Mouse (Mus musculus) stomach, embryonic 14.5 days (tissue): ENCODE measurements around the gene Rpia. TPM values are rescaled to one million over a fixed set of nuclear protein-coding genes. Genes with fewer than 3 reads are reported as not detected.

ENCODE experiments used
- ATAC-seq: fragments of 200-750 bp; cut with Nextera tagmentation; 2 replicates; pipeline ENCODE4 v1.8.0; 2017; ENCODE audit warnings: low read depth, moderate TSS enrichment; ENCODE audit not compliant: insufficient number of reproducible peaks, insufficient read depth, low FRiP score
- H3K27ac ChIP-seq: fragments of 300-500 bp; sonication (generic); 2 replicates; pipeline ENCODE4 v1.5.1; 2014; ENCODE audit warnings: mild to moderate bottlenecking, low read length, moderate library complexity, mixed read lengths
- H3K27me3 ChIP-seq: fragments of 300-500 bp; sonication (generic); 2 replicates; pipeline ENCODE4 v1.6.1; 2014; ENCODE audit warnings: low read length, control low read depth, mixed read lengths; ENCODE audit not compliant: control insufficient read depth, insufficient read depth
- H3K36me3 ChIP-seq: fragments of 300-500 bp; sonication (generic); 2 replicates; pipeline ENCODE4 v1.6.1; 2014; ENCODE audit warnings: mild to moderate bottlenecking, control low read depth, low read length, moderate library complexity, mixed read lengths; ENCODE audit not compliant: control insufficient read depth, insufficient read depth
- H3K4me1 ChIP-seq: fragments of 300-500 bp; sonication (generic); 2 replicates; pipeline ENCODE4 v1.6.1; 2014; ENCODE audit warnings: low read length, control low read depth, mixed read lengths; ENCODE audit not compliant: control insufficient read depth, insufficient read depth
- H3K4me2 ChIP-seq: fragments of 300-500 bp; sonication (generic); replicated peaks from 2 replicates; pipeline ENCODE4 v1.6.1; 2014; ENCODE audit warnings: low read depth, low read length, control low read depth
- H3K4me3 ChIP-seq: fragments of 300-500 bp; sonication (generic); 2 replicates; pipeline ENCODE4 v1.5.1; 2014; ENCODE audit warnings: low read depth, low read length, control low read depth
- H3K9ac ChIP-seq: fragments of 300-500 bp; sonication (generic); replicated peaks from 2 replicates; pipeline ENCODE4 v1.6.1; 2014; ENCODE audit warnings: low read depth, mild to moderate bottlenecking, control low read depth, low read length, moderate library complexity, mixed read lengths
- H3K9me3 ChIP-seq: fragments of 300-500 bp; sonication (generic); 2 replicates; pipeline ENCODE4 v1.6.1; 2016; ENCODE audit warnings: low read depth, low read length, control low read depth; ENCODE audit not compliant: control insufficient read depth
- WGBS: fragments of 180-500 bp; shearing (Covaris S2); extraction: QIAGEN DNeasy Blood & Tissue Kit; methylation state at CpG from one replicate; pipeline ENCODE4 v1.1.7; 2014; 5-methylcytosine and 5-hydroxymethylcytosine counted together
- polyA plus RNA-seq: library from polyadenylated mRNA; unstranded; fragments of >200 nt; fragmentation: Nextera tagmentation; extraction: Ambion mirVana; gene quantifications from 2 replicates; pipeline ENCODE4 v1.2.1, GENCODE M21; 2014

Gene Rpia
- polyA plus RNA-seq, 1 experiment from 2014 or later, result 4.8 TPM

- Histone ChIP-seq H3K36me3 (no peaks in the 10 kb centered on the region), H3K9ac (no peak overlapping the region), H3K4me2 (no peak overlapping the region), H3K9me3 (no peaks in the 10 kb centered on the region), H3K27ac (peak overlapping the region; percentile 56; the same call in 1 of the 2 replicates), H3K4me1 (no peaks in the 10 kb centered on the region), H3K4me3 (no peak overlapping the region), H3K27me3 (no peaks in the 10 kb centered on the region)
- ATAC-seq, result no peak; the same call in 1 of the 2 replicates
- 16% methylated on average over 6 of the region's 6 CpGs for WGBS
Measured at GRCm38 (mm10) chr6:70811557-70812525, 19.8 kb upstream of the Rpia start.

DNA sequence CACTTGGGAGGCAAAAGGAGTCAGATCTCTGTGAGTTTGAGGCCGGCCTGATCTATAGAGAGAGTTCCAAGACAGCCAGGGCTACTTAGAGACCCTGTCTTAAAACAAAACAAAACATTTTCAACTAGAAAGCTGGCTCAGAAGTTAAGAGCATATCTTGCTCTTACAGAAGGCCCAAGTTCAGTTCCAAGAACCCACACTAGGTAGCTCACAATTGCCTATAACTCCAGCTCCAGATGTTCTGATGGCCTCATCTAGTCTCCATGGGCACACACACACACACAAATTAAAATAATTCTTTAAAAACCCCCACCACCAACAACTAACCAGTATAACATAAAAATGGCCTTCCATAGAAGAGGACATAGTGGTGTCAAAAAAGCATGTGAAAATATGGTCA, 18.5 kb upstream of the Rpia start:
- no peak overlapping the region for H3K27ac ChIP-seq
- WGBS, result 87% methylated on average over 1 of the region's 1 CpGs
- no peak overlapping the region for H3K4me3 ChIP-seq
- H3K4me2 ChIP-seq, result no peak overlapping the region
- no peaks in the 10 kb centered on the region for H3K9me3 ChIP-seq
- H3K27me3 ChIP-seq, result no peaks in the 10 kb centered on the region
- H3K9ac ChIP-seq, result no peak overlapping the region
- no peak for ATAC-seq
- H3K36me3 ChIP-seq, result no peaks in the 10 kb centered on the region
- H3K4me1 ChIP-seq, result no peaks in the 10 kb centered on the region

- no peak overlapping the region for H3K9ac ChIP-seq
- no peaks in the 10 kb centered on the region for H3K27me3 ChIP-seq
- no peaks in the 10 kb centered on the region for H3K36me3 ChIP-seq
- no peaks in the 10 kb centered on the region for H3K9me3 ChIP-seq
- H3K27ac ChIP-seq, result no peak overlapping the region
- H3K4me1 ChIP-seq, result no peaks in the 10 kb centered on the region
- H3K4me3 ChIP-seq, result no peak overlapping the region
- 82% methylated on average over 1 of the region's 1 CpGs for WGBS
- no peak for ATAC-seq
- H3K4me2 ChIP-seq, result no peak overlapping the region
Measured at GRCm38 (mm10) chr6:70806514-70806912, 14.5 kb upstream of the Rpia start.

GRCm38 (mm10) chr6:70805820-70806513, 13.9 kb upstream of the Rpia start:
- Histone ChIP-seq H3K4me2 (peak overlapping the region; percentile 25; the same call in 1 of the 2 replicates), H3K9ac (no peak overlapping the region), H3K4me3 (no peak overlapping the region), H3K27me3 (no peaks in the 10 kb centered on the region), H3K36me3 (no peaks in the 10 kb centered on the region), H3K27ac (no peak overlapping the region), H3K9me3 (no peaks in the 10 kb centered on the region), H3K4me1 (no peaks in the 10 kb centered on the region)
- peak; percentile 64 for ATAC-seq
- 18% methylated on average over 13 of the region's 13 CpGs for WGBS

DNA sequence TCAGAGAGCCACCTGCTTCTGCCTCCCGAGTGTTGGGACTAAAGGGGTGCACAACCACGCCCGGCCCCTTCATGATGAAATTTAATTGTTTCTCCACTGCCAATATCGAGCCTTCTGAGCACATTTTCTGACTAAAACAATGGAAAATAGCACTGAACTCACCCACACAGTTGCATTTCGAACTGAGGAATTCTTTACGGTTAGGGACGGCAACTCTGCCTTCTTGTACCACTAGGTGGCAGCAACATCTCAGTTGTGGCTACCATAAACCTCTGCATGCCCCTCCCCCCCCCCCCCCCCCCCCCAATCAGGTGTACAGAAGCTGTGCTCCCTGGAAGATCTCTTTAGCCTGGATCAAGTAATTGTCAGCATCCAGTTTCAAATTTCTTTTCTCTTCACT, 13.2 kb upstream of the Rpia start:
- 17% methylated on average over 7 of the region's 7 CpGs for WGBS
- H3K9me3 ChIP-seq, result no peaks in the 10 kb centered on the region
- no peak overlapping the region for H3K4me3 ChIP-seq
- H3K4me2 ChIP-seq, result peak overlapping the region; percentile 10; the same call in 1 of the 2 replicates
- no peaks in the 10 kb centered on the region for H3K27me3 ChIP-seq
- H3K4me1 ChIP-seq, result no peaks in the 10 kb centered on the region
- H3K27ac ChIP-seq, result no peak overlapping the region
- no peaks in the 10 kb centered on the region for H3K36me3 ChIP-seq
- no peak overlapping the region for H3K9ac ChIP-seq
- ATAC-seq, result peak; percentile 42; the same call in 1 of the 2 replicates

DNA sequence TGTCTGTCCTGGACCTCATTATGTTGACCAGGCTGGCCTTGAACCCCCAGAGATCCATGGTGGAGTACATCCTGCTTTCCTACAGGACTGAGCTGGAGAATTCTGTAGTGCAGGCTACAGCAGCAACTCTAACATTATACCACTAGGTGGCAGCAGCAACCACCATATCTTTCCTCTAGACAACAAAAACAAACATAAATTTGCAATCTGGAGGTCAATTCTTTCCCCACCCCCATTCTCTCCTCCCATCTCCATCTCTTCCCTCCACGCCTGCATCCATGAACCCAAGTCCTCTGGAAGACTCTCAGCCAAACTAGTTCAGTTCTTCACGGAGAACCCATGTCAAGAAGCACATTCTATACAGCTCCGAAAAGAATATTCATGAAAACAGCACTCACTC, 12.6 kb upstream of the Rpia start:
- Histone ChIP-seq H3K4me3 (no peak overlapping the region), H3K27me3 (no peaks in the 10 kb centered on the region), H3K9me3 (no peaks in the 10 kb centered on the region), H3K9ac (no peak overlapping the region), H3K36me3 (no peaks in the 10 kb centered on the region), H3K4me2 (no peak overlapping the region), H3K4me1 (no peaks in the 10 kb centered on the region), H3K27ac (no peak overlapping the region)
- ATAC-seq, result peak; percentile 51; the same call in 1 of the 2 replicates
- WGBS, result 28% methylated on average over 3 of the region's 3 CpGs

DNA sequence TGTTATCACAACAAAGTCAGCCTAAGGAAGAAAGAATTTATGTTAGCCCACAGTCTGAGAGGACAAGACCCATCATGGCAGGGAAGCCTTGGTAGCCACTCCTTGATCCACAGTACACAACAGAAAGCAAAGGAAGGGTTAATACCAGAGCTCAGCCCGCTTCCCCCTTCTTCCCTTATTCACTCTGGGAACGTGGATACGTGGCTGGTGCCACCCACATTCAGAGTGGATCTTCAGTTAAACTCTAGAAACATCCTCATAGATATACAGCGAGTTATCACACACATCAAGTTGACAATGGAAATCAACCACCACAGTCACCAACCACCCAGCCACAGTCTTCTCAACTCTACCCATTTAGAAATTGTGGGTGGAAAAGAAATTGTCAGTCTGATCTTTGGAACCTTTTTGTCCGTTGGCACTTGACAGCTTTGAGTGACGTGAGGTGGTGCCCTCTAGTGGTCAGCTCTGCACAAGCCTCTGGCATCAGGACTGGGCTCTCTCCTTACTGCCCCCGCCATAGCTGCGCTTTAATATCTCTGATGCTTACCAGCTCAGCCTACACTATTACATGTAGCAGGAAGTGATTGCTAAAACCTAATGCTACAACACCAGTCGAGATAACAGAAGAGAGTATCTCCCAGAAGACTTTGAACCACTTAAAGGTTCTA, 5.7 kb upstream of the Rpia start:
- no peaks in the 10 kb centered on the region for H3K36me3 ChIP-seq
- H3K9ac ChIP-seq, result no peak overlapping the region
- H3K9me3 ChIP-seq, result no peaks in the 10 kb centered on the region
- no peak overlapping the region for H3K27ac ChIP-seq
- no peak overlapping the region for H3K4me3 ChIP-seq
- ATAC-seq, result no peak; the same call in 1 of the 2 replicates
- H3K4me2 ChIP-seq, result no peak overlapping the region
- 23% methylated on average over 9 of the region's 9 CpGs for WGBS
- no peaks in the 10 kb centered on the region for H3K27me3 ChIP-seq
- no peaks in the 10 kb centered on the region for H3K4me1 ChIP-seq

GRCm38 (mm10) chr6:70796940-70797339, 4.9 kb upstream of the Rpia start:
- Histone ChIP-seq H3K27ac (no peak overlapping the region), H3K9ac (no peak overlapping the region), H3K4me1 (no peaks in the 10 kb centered on the region), H3K4me3 (no peak overlapping the region), H3K4me2 (no peak overlapping the region), H3K27me3 (no peaks in the 10 kb centered on the region), H3K36me3 (no peaks in the 10 kb centered on the region), H3K9me3 (no peaks in the 10 kb centered on the region)
- ATAC-seq, result no peak
- 82% methylated on average over 6 of the region's 6 CpGs for WGBS
